16 mouse cellular contexts compared by ENCODE assay signal in the genomic region with DNA sequence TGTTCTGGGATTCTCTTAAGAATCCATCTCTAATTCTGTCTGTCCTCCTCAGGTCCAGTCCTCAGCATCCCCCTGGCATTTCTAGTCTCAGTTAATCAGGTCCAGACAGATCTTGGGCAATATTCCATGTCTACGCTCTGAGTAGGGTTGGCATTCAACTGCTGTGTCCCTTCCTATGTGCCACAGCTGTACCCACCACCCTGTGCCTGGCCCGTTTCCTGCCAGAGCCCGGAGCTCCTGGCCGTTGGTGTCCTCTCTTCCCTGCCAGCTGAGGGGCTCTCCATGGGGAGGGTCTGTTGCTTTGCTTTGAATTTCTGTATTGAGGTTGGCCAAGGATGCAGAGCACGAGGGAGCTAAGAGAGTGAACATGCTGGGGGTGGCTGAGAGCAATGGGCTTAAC. TPM values are rescaled to one million over a fixed set of nuclear protein-coding genes. Genes with fewer than 3 reads are reported as not detected.
A peak's percentile ranks its signal among the peaks of the same experiment; 100 is the strongest.
DNase-seq lines count a peak whose midpoint lies in the region; ATAC-seq lines count a peak whose summit lies in the region.
"Had no signal": no experiment of that assay in that cellular context is flagged by ENCODE, and none has a peak within 500 bp of the region (broad histone marks: within the 10 kb centered on the region; RNA-seq: fewer than 3 reads in every experiment).

No protein-coding gene starts in this region.

- peaks cover 69% of the 10 kb centered on the region for H3K4me1 ChIP-seq in forebrain, embryonic 13.5 days
- peaks cover 54% of the 10 kb centered on the region for H3K4me1 ChIP-seq in hindbrain, embryonic 16.5 days (ENCODE audit: control insufficient read depth, insufficient read depth, low read depth, low read length)
- H3K4me1 ChIP-seq in midbrain, embryonic 16.5 days (ENCODE audit: control insufficient read depth, insufficient read depth, low read length), result peaks cover 49% of the 10 kb centered on the region

- intact Hi-C loops in left cerebral cortex, postnatal 4 days (cut with DNase I), result no loop called here

- H3K9me3 ChIP-seq in forebrain, embryonic 13.5 days (replicated peaks), result no peaks in the 10 kb centered on the region
- no peaks in the 10 kb centered on the region for H3K9me3 ChIP-seq in hindbrain, embryonic 16.5 days (ENCODE audit: control insufficient read depth, low read length)
- H3K9me3 ChIP-seq in midbrain, embryonic 16.5 days (replicated peaks; ENCODE audit: control insufficient read depth, low read length, poor library complexity, severe bottlenecking), result no peaks in the 10 kb centered on the region
- H3K9me3 ChIP-seq: limb, embryonic 15.5 days; stomach, embryonic 15.5 days had no signal

- no peaks in the 10 kb centered on the region for H3K27me3 ChIP-seq in forebrain, embryonic 13.5 days
- no peaks in the 10 kb centered on the region for H3K27me3 ChIP-seq in hindbrain, embryonic 16.5 days (replicated peaks; ENCODE audit: control insufficient read depth, insufficient read depth, low read length)
- no peaks in the 10 kb centered on the region for H3K27me3 ChIP-seq in midbrain, embryonic 16.5 days (ENCODE audit: control insufficient read depth, insufficient read depth, low read depth, low read length)
- H3K27me3 ChIP-seq: limb, embryonic 15.5 days; stomach, embryonic 15.5 days had no signal

- H3K36me3 ChIP-seq in forebrain, embryonic 13.5 days (ENCODE audit: poor library complexity, severe bottlenecking), result peaks cover 4% of the 10 kb centered on the region; the same call in 1 of the 2 replicates
- H3K36me3 ChIP-seq in hindbrain, embryonic 16.5 days (ENCODE audit: control insufficient read depth, insufficient read depth, low read length), result no peaks in the 10 kb centered on the region
- no peaks in the 10 kb centered on the region for H3K36me3 ChIP-seq in midbrain, embryonic 16.5 days (ENCODE audit: control insufficient read depth, insufficient read depth, low read length)
- H3K36me3 ChIP-seq: limb, embryonic 15.5 days; stomach, embryonic 15.5 days had no signal

- 73% methylated on average over 5 of the region's 5 CpGs for WGBS in forebrain, embryonic 13.5 days
- WGBS in hindbrain, embryonic 16.5 days, result 45% methylated on average over 5 of the region's 5 CpGs
- WGBS in midbrain, embryonic 16.5 days, result 65% methylated on average over 5 of the region's 5 CpGs

- H3K9ac ChIP-seq in forebrain, embryonic 13.5 days, result 0 out of 2 replicates have a peak overlapping the region, but pooled peaks have one; percentile 8
- H3K9ac ChIP-seq in hindbrain, embryonic 16.5 days (ENCODE audit: low read depth, low read length), result no peak overlapping the region
- peak overlapping the region; percentile 1 for H3K9ac ChIP-seq in midbrain, embryonic 16.5 days (ENCODE audit: low read depth, low read length)
- H3K9ac ChIP-seq: limb, embryonic 15.5 days; lung, embryonic 14.5 days; stomach, embryonic 15.5 days had no signal

- peak overlapping the region; percentile 80 for H3K27ac ChIP-seq in forebrain, embryonic 13.5 days
- peak overlapping the region; percentile 61 for H3K27ac ChIP-seq in hindbrain, embryonic 16.5 days (ENCODE audit: low read depth, low read length)
- peak overlapping the region; percentile 85; the same call in 1 of the 2 replicates for H3K27ac ChIP-seq in midbrain, embryonic 16.5 days (ENCODE audit: low read length)
- H3K27ac ChIP-seq: macrophage; stomach, embryonic 15.5 days had no signal

- peak; percentile 69 for DNase-seq in left cerebral cortex, postnatal 4 days
- no peak for DNase-seq in left cerebral cortex, adult 8-10 months (ENCODE audit: low spot score in 2 of 2)
- no peak for DNase-seq in kidney, adult 18-20 months
- no peak for DNase-seq in cerebellum, adult 11-12 months
- no peak for DNase-seq in kidney, adult 9 months
- DNase-seq: adrenal gland, adult 2 months; kidney, postnatal 36 days; lung, embryonic 14.5 days; thymus, postnatal 14 days had no signal

- no peak overlapping the region for H3K4me3 ChIP-seq in forebrain, embryonic 13.5 days
- no peak overlapping the region for H3K4me3 ChIP-seq in hindbrain, embryonic 16.5 days (ENCODE audit: low read length)
- no peak overlapping the region for H3K4me3 ChIP-seq in midbrain, embryonic 16.5 days (ENCODE audit: low read depth, low read length)
- H3K4me3 ChIP-seq: limb, embryonic 15.5 days; stomach, embryonic 15.5 days had no signal

- no peak overlapping the region for H3K4me2 ChIP-seq in forebrain, embryonic 13.5 days
- no peak overlapping the region for H3K4me2 ChIP-seq in hindbrain, embryonic 16.5 days (ENCODE audit: low read length)
- H3K4me2 ChIP-seq in midbrain, embryonic 16.5 days (ENCODE audit: low read length), result no peak overlapping the region
- H3K4me2 ChIP-seq: limb, embryonic 15.5 days; lung, embryonic 14.5 days; stomach, embryonic 15.5 days had no signal

- ATAC-seq in forebrain, embryonic 13.5 days, result no peak
- ATAC-seq in hindbrain, embryonic 16.5 days, result peak; percentile 23; the same call in 1 of the 2 replicates
- no peak for ATAC-seq in midbrain, embryonic 16.5 days
- ATAC-seq: intestine, embryonic 16.5 days had no signal

RNA-seq across cellular contexts. Expression of a gene that starts 41.3 kb away (rescaled TPM):
- 100 to 1,000 TPM; 232 to 237 TPM for total RNA-seq in left cerebral cortex, postnatal 4 days (2021)
- 10 to 100 TPM; 44.9 to 49.3 (median 46.5) TPM for total RNA-seq in left cerebral cortex, adult 8-10 months (2022)
- polyA plus RNA-seq in forebrain, embryonic 13.5 days (2015; fragmentation: Nextera tagmentation; extraction: Ambion mirVana), result 30.6 and 33.3 TPM in 2 replicates
- polyA plus RNA-seq in hindbrain, embryonic 16.5 days (2015; fragmentation: Nextera tagmentation; extraction: Ambion mirVana), result 48.8 and 50.1 TPM in 2 replicates
- 53.9 and 57.1 TPM in 2 replicates for polyA plus RNA-seq in midbrain, embryonic 16.5 days (2015; fragmentation: Nextera tagmentation; extraction: Ambion mirVana)
